ENCODE assay signal across 41 mouse cellular contexts in the genomic region with DNA sequence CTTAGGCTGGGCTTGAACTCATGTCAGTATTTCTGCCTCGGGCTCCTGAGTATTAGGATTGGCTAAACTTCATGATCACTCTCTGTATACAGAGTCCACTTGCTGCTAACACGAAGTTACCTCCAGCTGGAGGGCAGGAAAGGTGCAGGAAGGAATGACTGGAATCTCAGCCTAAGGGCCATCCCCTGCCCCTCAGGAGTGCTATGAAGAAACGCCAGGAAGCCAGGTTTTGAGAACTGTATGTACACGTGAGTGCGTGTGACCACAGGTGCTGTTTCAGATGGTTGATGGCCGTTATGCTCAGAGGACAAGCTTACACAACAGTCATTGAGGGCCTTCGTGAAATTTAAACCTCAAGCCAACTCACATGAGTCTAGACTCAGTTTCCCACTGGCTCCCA. TPM values are rescaled to one million over a fixed set of nuclear protein-coding genes. Genes with fewer than 3 reads are reported as not detected.
"Had no signal": no experiment of that assay in that cellular context is flagged by ENCODE, and none has a peak within 500 bp of the region (broad histone marks: within the 10 kb centered on the region; RNA-seq: fewer than 3 reads in every experiment).

No protein-coding gene starts in this region.

- H3K36me3 ChIP-seq: heart, embryonic 13.5 days; heart, embryonic 15.5 days; hindbrain, embryonic 10.5 days; hindbrain, embryonic 12.5 days; hindbrain, embryonic 15.5 days; intestine, embryonic 15.5 days; kidney, embryonic 15.5 days; limb, embryonic 13.5 days; limb, embryonic 15.5 days; liver, embryonic 12.5 days had no signal

- H3K4me2 ChIP-seq: heart, embryonic 11.5 days; heart, embryonic 13.5 days; heart, embryonic 15.5 days; hindbrain, embryonic 12.5 days; hindbrain, embryonic 15.5 days; intestine, embryonic 15.5 days; kidney, embryonic 15.5 days; limb, embryonic 13.5 days; limb, embryonic 15.5 days; liver, embryonic 12.5 days had no signal

- H3K27ac ChIP-seq: gastrocnemius, adult 2 months; heart, embryonic 13.5 days; heart, embryonic 15.5 days; hindbrain, embryonic 10.5 days; hindbrain, embryonic 12.5 days; hindbrain, embryonic 15.5 days; hindbrain, postnatal 0 days; intestine, embryonic 15.5 days; kidney, embryonic 15.5 days; kidney, postnatal 0 days; limb, embryonic 13.5 days; limb, embryonic 15.5 days; liver, embryonic 12.5 days; liver, embryonic 14.5 days had no signal

- H3K9ac ChIP-seq: heart, embryonic 13.5 days; heart, embryonic 15.5 days; hindbrain, embryonic 12.5 days; hindbrain, embryonic 15.5 days; intestine, embryonic 15.5 days; kidney, embryonic 15.5 days; limb, embryonic 13.5 days; limb, embryonic 15.5 days; liver, embryonic 12.5 days; liver, embryonic 14.5 days had no signal

- H3K27me3 ChIP-seq: hindbrain, embryonic 15.5 days; intestine, embryonic 15.5 days; kidney, embryonic 15.5 days; limb, embryonic 15.5 days had no signal

- DNase-seq: gastrocnemius, adult 2 months; gastrocnemius, postnatal 10 days; gastrocnemius, postnatal 25 days; heart, adult 18-20 months; heart, postnatal 4 days; kidney, adult 2 months; kidney, adult 9 months; kidney, postnatal 14 days; kidney, postnatal 36 days; layer of hippocampus, adult 9-11 months; layer of hippocampus, postnatal 36 days; left cerebral cortex, postnatal 4 days had no signal

- H3K4me3 ChIP-seq: gastrocnemius, adult 2 months; heart, embryonic 13.5 days; heart, embryonic 15.5 days; hindbrain, embryonic 10.5 days; hindbrain, embryonic 12.5 days; hindbrain, embryonic 15.5 days; intestine, embryonic 15.5 days; kidney, embryonic 15.5 days; limb, embryonic 13.5 days; limb, embryonic 15.5 days; liver, embryonic 12.5 days had no signal

- H3K9me3 ChIP-seq: heart, embryonic 13.5 days; heart, embryonic 15.5 days; hindbrain, embryonic 10.5 days; hindbrain, embryonic 12.5 days; hindbrain, embryonic 15.5 days; intestine, embryonic 15.5 days; kidney, embryonic 15.5 days; limb, embryonic 13.5 days; limb, embryonic 15.5 days; liver, embryonic 12.5 days had no signal

- H3K4me1 ChIP-seq: heart, embryonic 13.5 days; heart, embryonic 15.5 days; hindbrain, embryonic 10.5 days; hindbrain, embryonic 12.5 days; intestine, embryonic 15.5 days; kidney, embryonic 15.5 days; limb, embryonic 13.5 days; limb, embryonic 15.5 days had no signal

RNA-seq across cellular contexts. Expression of gene Enthd1, which starts 4.2 kb away (rescaled TPM):
- total RNA-seq: gastrocnemius, adult 2 months; gastrocnemius, postnatal 10 days; gastrocnemius, postnatal 25 days; gastrocnemius, postnatal 4 days; granulocyte monocyte progenitor cell, adult 5-6 weeks; heart, adult 18-20 months; heart, adult 8-10 months; heart, postnatal 25 days; heart, postnatal 4 days; hindbrain, postnatal 0 days; layer of hippocampus, adult 18-20 months; layer of hippocampus, adult 8-10 months; layer of hippocampus, postnatal 14 days; layer of hippocampus, postnatal 36 days; left cerebral cortex, adult 18-20 months; left cerebral cortex, adult 8-10 months; left cerebral cortex, postnatal 25 days; liver, adult 2 months had no signal
- polyA plus RNA-seq: heart, embryonic 11.5 days; heart, embryonic 13.5 days; heart, embryonic 15.5 days; heart, postnatal 0 days; hindbrain, embryonic 10.5 days; hindbrain, embryonic 12.5 days; hindbrain, embryonic 15.5 days; hindbrain, postnatal 0 days; intestine, embryonic 15.5 days; intestine, postnatal 0 days; kidney, adult 2 months; kidney, embryonic 15.5 days; kidney, postnatal 0 days; large intestine, adult 2 months; limb, embryonic 11.5 days; limb, embryonic 13.5 days; liver, adult 2 months; liver, embryonic 12.5 days; liver, embryonic 14.5 days had no signal
